Mouse (Mus musculus) lung, embryonic 14.5 days (tissue): Measurements from ENCODE around the gene Rab1a. TPM values are rescaled to one million over a fixed set of nuclear protein-coding genes. Genes with fewer than 3 reads are reported as not detected.

Experiments used
- ATAC-seq: fragments of 200-750 bp; cut with Nextera tagmentation; 2 replicates; pipeline ENCODE4 v1.8.0; 2017; ENCODE audit warnings: mild to moderate bottlenecking, moderate TSS enrichment, moderate library complexity; ENCODE audit not compliant: insufficient read depth
- DNase-seq: peaks from one replicate; pipeline ENCODE4 v3.0.0-alpha.2; 2015
- H3K27ac ChIP-seq: fragments of 300-500 bp; sonication (generic); 2 replicates; pipeline ENCODE4 v1.5.1; 2014; ENCODE audit warnings: low read depth, mild to moderate bottlenecking, moderate library complexity
- H3K27me3 ChIP-seq: fragments of 300-500 bp; sonication (generic); 2 replicates; pipeline ENCODE4 v1.6.1; 2014; ENCODE audit warnings: low read length, control low read depth; ENCODE audit not compliant: insufficient read depth
- H3K36me3 ChIP-seq: fragments of 300-500 bp; sonication (generic); 2 replicates; pipeline ENCODE4 v1.6.1; 2014; ENCODE audit warnings: control low read depth; ENCODE audit not compliant: insufficient read depth
- H3K4me1 ChIP-seq: fragments of 300-500 bp; sonication (generic); 2 replicates; pipeline ENCODE4 v1.6.1; 2014; ENCODE audit warnings: antibody characterized with exemption, control low read depth; ENCODE audit not compliant: insufficient read depth
- H3K4me2 ChIP-seq: fragments of 300-500 bp; sonication (generic); 2 replicates; pipeline ENCODE4 v1.6.1; 2014; ENCODE audit warnings: mild to moderate bottlenecking
- H3K4me3 ChIP-seq: fragments of 300-500 bp; sonication (generic); 2 replicates; pipeline ENCODE4 v1.5.1; 2014; ENCODE audit warnings: low read depth, low read length
- H3K9ac ChIP-seq: fragments of 300-500 bp; sonication (generic); 2 replicates; pipeline ENCODE4 v1.6.1; 2014
- H3K9me3 ChIP-seq: fragments of 300-500 bp; sonication (generic); 2 replicates; pipeline ENCODE4 v1.6.1; 2016; ENCODE audit warnings: low read depth, low read length, control low read depth
- CTCF ChIP-seq: IDR thresholded peaks from 2 replicates; pipeline ENCODE4 v1.5.1; 2016; ENCODE audit warnings: antibody characterized with exemption, low read depth
- WGBS: fragments of 180-500 bp; shearing (Covaris S2); extraction: QIAGEN DNeasy Blood & Tissue Kit; methylation state at CpG from one replicate; pipeline ENCODE4 v1.1.7; 2014; 5-methylcytosine and 5-hydroxymethylcytosine counted together
- polyA plus RNA-seq: library from polyadenylated mRNA; unstranded; fragments of >200 nt; fragmentation: Nextera tagmentation; extraction: Ambion mirVana; gene quantifications from 2 replicates; pipeline ENCODE4 v1.2.1, GENCODE M21; 2014

Gene Rab1a
- polyA plus RNA-seq, 1 experiment from 2014 or later = 241 TPM

GRCm38 (mm10) chr11:20269885-20270284 lies 68.7 kb downstream of the Rab1a start:
- Histone ChIP-seq H3K4me1 (no peaks in the 10 kb centered on the region), H3K9ac (no peak overlapping the region), H3K4me2 (no peak overlapping the region), H3K27ac (no peak overlapping the region), H3K36me3 (no peaks in the 10 kb centered on the region), H3K27me3 (no peaks in the 10 kb centered on the region), H3K4me3 (no peak overlapping the region), H3K9me3 (no peaks in the 10 kb centered on the region)
- WGBS = 76% methylated on average over 6 of the region's 6 CpGs
- no peak for DNase-seq
- no peak for TF ChIP-seq CTCF
- no peak for ATAC-seq

- no peak overlapping the region for H3K4me2 ChIP-seq
- no peak overlapping the region for H3K27ac ChIP-seq
- H3K4me1 ChIP-seq = no peaks in the 10 kb centered on the region; the same call in 1 of the 2 replicates
- no peak for TF ChIP-seq CTCF
- H3K27me3 ChIP-seq = no peaks in the 10 kb centered on the region
- H3K4me3 ChIP-seq = no peak overlapping the region
- no peaks in the 10 kb centered on the region for H3K36me3 ChIP-seq
- no peak for ATAC-seq
- no peak for DNase-seq
- WGBS = 62% methylated on average over 2 of the region's 2 CpGs
- H3K9me3 ChIP-seq = no peaks in the 10 kb centered on the region
- H3K9ac ChIP-seq = no peak overlapping the region
Observed at GRCm38 (mm10) chr11:20275974-20276373, 74.7 kb downstream of the Rab1a start.

Other genes with a start within 250 kb of the Rab1a start
- gene Actr2, start 88.5 kb upstream of the Rab1a start, polyA plus RNA-seq = 65.9 and 67.4 TPM in 2 replicates
- 43.4 and 46.6 TPM in 2 replicates for gene Cep68, start 48.0 kb downstream of the Rab1a start, polyA plus RNA-seq
- 23.9 and 24.6 TPM in 2 replicates for gene Slc1a4, start 131.3 kb downstream of the Rab1a start, polyA plus RNA-seq